Mouse (Mus musculus) layer of hippocampus, postnatal 14 days (tissue): ENCODE data around the gene Spata5. TPM values are rescaled to one million over a fixed set of nuclear protein-coding genes. Genes with fewer than 3 reads are reported as not detected.
"Not testable (repeated sequence)": the region's sequence is repeated elsewhere in the genome, so short reads cannot be mapped to it uniquely, and the experiment has no call there.

ENCODE experiments used
- DNase-seq, 2 experiments: peaks; one replicate each; pipeline ENCODE4 v3.0.0; 2021 to 2022; ENCODE audit warnings: low spot score in 2 of 2, mixed read lengths in 1 of 2
- total RNA-seq, 2 experiments: library from RNA; stranded (reverse); gene quantifications; 2 replicates each; pipeline ENCODE4 v1.2.3; 2021

Spata5 gene
- total RNA-seq, 2 experiments from 2014 or later: 21.0 to 21.4 TPM

DNA sequence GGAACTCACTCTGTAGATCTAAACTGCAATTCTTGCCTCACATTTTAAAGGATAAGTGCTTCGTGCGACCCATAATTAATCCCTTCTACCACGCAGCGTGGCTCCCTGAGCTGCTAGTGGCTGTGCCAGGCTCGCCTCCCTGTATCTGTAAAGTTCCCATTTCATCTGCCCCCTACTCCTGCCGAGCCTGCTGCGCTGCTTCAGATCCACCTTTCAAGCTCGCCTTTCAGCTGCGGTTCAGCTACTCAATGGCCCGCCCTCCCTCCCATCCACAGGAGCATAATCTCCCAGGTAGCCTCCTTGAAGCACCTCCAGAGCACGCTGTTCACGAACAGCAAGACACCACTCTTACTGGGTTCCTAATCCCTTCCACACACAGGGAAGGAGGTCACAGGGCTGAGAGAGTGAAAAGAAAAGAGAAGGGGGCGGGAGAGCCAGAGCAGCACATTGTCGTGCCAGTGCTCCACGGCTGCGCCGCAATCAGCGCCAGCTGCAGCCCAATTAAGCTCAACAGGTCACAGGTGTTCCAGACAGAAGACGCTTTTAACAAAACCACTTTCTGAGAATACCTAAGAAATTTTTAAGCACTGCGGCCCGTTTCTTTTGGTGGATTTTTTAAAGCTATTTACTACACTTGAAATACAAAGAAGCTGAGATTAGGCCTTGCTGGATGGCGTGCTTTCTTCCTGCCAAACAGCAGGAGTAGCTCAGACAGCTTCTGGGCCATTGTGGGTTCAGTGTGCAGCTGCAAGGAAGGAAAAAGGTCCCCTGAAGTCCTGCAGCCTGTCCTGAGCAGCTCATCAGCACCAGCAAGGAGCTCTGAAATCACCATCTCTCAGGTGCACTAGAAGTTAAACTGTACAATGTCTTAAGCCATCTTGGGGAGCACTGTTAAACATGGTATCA, 150.2 kb downstream of the Spata5 start:
- DNase-seq: no peak

DNA sequence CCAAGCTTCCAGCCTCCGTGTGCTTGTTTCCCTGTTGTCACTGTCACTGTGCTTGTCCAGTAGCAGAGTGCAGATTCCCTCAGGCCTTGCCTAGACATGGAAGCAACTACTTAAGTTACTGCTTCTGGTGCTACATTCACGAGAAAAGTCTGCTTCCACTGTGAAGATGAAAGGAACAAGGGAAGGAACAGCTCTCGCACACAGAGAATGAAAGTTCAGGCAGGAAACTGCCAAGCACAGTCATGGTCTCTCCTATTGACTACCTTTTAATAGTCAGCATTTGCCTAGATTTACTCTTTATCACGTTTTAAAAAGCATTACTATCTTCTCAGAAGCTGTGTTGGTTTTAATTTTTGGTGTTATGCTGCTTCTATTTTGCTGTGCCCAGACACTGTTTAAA, 151.9 kb downstream of the Spata5 start:
- no peak for DNase-seq

DNA sequence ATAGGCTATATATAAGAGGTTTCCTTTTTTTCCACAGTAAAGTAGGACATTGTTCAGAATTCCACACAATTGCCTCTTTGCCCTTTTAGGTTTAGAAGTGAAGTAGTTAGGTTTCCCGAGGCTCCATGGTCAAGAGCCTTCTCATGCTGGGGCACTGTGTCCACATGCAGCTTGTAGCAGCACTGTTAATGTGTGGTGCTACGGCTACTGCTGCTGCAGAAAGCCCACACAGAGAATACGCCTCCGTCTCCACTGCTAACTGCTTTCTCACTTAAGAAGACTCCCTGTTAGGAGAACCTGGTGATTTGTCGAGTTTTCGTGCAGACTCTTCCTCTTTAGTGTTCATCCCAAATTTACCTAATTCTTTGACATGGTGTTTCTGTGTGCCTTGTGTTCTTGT, 152.4 kb downstream of the Spata5 start:
- DNase-seq: no peak

DNA sequence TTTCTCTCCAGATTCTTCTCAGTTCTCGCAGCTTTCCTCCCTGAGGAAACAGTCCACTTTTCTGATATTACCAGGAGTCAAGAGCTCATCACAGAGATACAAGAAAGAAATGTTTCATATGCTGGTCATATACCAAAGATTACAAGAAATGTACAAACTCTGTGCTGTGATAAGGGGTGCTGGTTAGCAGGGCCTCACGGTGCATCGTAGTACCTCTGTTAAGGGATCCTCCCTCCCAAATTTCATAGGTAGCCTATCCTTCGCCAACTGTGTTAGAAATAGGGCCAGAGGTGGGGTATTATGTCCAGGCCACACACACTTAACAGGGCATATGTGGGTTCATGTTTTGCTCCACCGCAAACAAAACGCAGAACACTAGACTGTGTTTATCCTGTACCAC, 157.1 kb downstream of the Spata5 start:
- DNase-seq: no peak

DNA sequence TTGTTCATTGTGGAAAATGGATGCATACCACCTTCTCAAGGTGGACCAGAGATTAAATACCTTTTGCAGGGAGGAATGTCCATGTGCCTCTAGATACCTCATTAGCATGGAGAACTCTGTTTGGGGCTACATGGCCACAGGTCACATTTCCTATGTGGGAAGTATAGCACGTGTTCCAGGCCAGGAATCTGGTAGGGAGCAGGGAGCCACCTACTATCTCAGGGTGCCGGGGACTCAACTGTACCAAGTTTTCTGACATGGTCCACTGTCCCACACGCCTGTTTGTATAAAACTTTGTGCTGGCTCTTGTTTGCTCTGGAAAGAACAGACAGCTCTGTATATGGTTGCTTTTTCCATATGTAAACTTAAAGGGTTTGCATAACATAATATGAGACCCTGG, 158.0 kb downstream of the Spata5 start:
- DNase-seq: no peak

DNA sequence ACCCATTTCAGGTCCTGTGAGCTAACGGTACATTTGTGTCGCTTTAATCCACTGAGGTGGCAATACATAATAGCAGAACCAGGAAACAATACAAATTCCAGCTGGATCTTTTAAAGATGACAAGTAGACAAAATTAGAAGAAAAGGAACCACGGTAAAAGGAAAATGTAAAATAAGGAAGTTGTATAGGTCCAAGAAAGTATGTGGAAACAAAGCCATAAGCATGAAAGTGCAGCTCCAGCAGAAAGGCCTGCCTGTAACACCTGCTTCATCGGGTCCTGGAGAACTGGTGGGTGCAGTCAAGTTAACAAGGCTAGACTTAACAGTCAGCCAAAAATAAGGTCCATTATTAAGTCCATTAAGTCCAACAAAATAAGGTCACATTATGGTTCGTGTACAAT, 164.9 kb downstream of the Spata5 start:
- no peak for DNase-seq

DNA sequence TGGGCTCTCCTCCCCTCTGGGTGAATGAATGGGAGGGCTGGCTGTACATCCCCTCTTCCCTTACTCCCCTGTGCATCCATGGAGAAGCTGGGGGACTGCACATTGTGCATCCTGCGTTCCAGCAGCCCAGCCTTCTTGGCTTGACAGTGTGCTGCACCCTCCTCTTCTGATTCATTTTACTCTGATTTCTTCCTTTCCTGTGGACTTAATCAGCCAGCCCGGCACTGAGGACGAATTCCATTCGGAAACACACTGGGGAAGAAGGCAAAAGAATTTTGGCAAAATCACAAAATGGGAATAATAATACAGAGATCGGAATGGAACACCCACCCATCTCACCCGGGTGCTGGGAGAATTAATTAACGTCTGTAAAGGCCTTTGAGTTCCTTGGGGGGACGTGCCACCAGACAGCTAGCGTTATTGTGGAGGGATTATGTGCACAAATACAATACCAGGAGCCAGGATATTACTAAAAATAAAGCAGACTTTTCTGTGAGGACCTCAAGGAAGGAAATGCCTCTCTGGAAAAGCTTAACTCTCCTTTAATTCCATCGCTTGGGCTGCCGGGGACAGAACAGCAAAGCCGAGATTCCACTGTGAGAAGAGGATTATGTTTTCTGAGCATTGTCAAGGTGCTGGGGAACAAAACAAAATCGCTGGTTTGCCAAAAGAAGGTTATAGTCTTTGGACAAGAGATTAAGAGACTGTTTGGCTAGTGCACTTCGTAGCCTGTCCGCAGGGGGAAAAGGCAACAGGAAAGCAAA, 166.5 kb downstream of the Spata5 start:
- DNase-seq: peak in 1 of 2 experiments; percentile 26

DNA sequence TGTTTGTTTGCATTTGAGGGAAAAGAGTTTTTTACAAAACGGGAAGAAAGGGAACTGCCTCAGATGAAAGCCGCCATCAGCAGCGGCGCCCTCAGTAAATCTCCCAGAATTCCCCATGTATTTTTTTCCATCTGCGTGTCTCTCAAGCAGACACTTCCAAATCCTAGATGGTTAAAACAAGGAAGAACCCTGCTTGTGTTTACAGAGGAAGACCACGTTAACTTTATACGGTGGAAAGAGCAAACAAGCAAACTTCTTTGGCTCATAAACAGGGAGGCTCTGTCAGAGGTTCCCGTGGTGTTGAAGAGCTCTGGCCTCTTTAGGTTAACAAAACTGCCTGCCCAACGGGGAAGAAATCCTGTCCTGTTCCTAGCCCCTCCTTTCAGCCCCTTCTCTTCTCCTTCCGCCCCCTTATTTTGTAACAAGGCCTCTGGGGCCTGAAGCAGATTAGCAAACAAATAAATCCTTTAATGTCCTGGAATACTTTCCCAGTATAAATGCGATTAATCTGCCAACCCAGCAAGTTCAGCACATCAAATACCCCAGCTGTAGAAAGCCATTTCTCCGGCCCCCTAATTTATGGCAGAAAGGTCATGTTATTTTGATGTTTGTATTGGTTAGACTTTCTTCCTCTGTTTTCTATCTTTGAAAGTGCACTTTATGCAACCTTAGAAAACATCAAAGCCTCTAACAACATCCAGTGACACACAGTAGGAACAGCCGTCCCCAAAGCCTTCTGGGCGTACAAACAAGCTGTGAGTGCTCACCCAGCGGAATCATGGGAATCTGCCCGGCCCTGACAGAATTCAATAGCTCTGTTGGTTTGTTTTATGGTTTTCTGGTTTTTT, 167.3 kb downstream of the Spata5 start:
- DNase-seq: no peak

DNA sequence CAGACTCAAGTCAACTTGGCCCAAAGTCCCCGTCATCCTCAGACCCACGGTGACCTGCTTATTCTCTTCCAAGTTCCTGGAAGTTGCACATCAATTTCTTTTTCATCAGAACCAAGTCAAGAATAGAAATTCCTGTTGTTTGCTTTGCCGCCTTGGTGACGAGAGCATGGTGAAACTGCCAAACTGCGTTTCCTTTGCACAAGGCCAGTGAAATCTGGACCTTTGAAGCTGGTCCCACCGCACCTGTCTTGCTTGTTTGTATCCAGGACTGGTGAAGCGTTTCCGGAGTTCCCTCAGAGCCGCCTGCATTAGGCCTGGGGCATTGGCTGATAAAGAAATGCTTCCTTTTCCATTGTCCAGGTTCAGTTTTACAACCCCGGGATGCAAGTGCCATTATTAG, 176.0 kb downstream of the Spata5 start:
- DNase-seq: no peak

DNA sequence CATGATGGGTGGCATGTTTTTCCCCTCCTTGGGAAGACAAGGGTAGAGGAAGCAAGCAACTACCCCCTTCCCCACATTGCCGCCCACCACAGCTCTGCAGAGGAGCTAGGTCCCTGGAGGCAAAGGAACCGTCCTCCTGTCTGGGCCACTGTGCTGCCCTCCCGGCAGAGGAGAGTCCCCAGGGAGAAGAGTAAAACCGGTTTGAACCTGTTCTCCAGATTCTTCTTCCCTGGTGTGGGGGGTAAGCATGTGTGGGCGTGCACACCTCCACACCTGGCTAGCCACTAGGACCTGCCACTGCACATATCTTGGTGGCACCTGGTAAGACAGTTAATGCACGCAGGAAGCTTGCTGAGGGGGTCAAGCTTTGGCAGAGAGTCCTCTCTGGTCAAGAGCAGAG, 176.8 kb downstream of the Spata5 start:
- no peak for DNase-seq

DNA sequence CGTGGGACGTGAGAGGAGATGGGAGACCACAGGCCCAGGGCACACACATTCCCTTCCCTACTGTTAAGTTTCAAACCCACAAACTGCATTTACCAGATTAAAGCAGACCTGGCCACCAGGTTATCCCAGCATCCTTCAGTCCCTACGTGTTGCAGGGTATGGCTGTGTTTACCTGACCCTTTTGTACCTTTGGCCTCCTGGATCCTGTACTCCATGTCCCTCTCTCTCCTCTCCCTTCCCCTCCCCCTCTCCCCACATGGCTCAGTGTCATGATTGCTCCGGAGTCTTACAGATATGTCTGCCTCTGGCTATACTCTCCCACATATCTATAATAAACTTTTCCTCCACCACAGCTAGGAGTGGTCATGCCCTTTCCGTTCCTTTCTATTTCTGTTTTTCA, 177.5 kb downstream of the Spata5 start:
- no peak for DNase-seq

DNA sequence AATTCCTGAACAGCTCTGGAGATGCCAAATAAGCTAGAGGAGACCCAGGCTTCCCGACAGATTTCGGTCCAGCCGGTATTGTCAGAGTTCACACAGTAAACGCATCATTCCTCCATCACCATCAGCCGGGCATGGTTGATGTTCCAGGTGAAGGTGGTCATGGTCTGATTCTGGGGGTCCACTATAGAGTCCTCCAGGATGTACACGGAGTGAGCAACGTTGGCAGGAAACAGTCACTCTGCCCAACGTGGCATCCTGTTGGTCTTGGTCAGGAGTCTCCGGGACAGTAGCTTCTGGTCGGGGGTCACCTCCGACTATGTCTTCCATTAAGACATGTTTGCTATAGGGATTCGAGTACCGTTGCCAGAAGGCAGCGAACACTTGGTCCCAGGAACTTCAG, 179.9 kb downstream of the Spata5 start:
- not testable (repeated sequence) for DNase-seq

DNA sequence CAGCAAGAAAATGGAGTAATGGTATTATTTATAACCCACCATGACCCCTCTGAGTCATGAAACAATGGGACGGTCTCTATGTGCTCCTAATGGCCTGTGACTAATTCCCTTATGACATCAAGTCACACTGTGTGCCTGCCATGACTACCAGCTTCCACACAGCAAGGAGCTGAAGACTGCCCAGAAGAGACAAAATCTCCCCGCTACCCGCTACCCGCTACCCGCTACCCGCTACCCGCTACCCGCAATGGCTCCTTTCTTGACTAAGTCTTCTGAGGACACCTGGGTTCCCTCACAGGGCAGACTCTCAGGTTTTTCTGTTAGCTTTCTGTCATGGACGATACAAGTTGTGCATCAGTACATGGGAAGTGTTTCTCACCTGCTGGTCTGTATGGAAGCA, 182.7 kb downstream of the Spata5 start:
- DNase-seq: no peak

DNA sequence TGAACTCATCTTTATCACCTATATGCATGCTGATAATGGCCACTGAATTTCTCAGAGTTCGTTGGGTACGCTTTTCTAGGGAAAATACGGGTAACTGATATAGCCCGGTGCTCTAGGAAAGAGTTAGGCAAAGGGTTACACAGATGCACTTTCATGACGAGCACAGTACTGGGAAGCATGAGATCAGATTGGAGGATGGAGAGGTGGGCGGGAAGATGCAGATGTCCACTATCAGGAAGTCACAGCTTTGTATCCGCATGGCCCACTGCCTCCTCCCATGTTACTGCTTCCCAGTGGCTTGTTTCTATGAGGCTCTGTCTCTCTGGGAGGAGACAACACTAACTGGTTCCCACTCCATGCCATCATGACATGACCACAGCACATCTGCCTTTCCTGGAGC, 183.2 kb downstream of the Spata5 start:
- no peak for DNase-seq

DNA sequence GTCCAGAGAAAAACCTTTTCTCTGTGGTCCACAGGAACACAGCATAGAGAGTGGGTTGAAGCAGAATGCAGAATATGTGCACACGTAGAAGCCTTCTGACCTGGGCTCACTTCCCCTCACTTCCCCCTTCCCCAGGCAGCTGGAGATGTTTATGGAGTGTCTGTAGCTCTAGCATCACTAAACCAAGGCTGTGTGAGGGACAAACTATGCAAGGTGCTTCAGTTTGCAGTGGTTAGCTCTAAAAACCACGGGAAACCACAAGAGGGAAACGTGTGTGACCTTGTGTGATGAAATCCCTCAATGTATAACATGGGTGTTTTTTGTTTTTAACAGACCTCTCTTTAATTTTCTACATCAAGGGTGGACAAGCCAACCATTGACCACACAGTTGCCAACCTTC, 183.8 kb downstream of the Spata5 start:
- DNase-seq: no peak

DNA sequence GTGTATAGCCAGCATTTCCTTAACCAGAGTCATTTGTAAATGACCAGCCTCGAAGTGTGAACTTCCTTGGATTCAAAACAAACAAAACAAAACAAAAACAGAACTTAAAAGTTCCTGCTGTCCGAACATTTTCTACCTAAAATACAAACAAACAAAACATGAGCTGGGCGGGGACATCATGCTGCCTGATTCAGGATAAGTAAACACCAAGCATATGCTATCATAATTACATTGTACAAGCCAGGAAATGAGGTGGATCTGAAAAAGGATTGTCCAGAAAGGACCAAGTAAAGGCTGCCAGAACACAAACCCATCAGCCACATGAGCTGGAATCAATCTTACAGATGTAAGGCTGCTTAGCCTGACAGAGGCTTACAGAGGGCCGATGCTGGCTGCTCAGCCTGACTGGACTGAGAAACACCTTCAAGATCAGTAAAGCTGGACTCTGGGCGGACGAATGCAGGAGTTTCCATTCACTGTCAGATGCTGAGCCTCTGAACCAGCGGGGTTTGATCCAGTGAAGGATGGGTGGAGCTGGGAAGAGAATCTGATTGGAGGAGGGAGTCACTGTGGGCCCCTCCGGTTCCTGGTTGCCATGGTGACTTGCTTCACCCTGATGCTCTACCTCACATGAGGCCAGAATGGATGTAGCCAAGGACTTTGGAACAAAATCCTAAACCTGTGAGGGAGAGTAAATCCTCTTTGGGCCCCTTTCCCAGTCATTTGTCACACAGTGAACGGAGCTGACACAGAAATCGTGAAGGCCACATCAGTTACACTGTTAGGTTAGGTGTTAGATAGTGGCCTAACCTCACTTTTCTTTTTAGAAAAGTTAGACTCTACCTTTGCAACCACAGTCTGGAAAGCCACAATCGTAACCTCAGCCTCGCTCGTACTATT, 185.5 kb downstream of the Spata5 start:
- peak; percentile 39 to 47 for DNase-seq

DNA sequence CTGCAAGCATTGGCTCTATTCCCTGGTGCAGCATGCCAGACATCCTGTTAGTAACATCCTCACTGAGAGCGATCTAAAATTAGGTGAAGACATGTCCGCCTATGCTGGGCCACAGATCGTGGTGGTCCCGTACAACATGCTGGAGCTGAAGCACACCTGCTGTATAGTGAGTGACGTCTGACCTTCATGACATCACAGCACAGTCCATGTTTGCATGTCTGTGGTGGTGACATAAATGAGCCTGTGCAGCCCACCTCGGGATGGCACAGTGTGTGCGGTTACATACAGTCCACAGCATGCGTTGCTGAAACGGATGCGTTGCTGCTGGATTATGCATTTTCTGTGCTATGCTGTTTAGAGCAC, 186.2 kb downstream of the Spata5 start:
- DNase-seq: peak in 1 of 2 experiments; percentile 58

DNA sequence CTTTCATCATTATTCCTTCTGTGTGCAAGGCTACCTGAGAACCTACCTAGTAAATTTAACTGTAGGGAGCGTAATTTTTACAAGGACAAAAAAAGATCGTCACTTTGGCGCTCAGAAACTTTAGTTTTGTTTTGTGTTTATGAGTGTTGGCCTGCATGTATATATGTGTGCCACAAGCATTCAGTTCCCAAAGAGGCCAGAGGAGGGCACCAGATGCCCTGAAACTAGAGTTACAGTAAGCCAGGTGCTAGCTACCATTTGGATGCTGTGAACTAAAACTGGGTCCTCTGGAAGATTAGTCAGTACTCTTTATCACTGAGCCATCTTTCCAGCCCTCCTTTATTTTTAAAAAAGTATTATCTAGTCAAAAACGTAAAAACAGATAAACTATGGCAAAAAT, 189.2 kb downstream of the Spata5 start:
- DNase-seq: no peak

DNA sequence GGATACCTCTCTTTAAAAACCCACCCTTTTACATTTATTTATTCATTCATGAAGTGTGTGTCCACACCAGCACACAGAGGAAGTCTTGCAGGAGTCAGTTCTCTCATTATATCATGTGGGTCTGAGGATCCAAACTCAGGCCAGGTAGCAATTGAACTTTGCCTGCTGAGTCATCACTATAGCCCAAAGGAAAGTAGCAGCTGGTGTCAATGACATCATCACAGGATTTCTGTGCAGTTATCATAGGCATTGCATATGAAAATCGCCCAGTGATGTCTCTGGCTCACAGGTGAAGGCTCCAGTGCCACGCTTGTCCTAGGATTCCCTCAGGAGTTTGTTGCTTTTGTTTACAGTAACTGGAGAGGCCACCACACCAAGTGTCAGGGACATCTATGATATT, 191.0 kb downstream of the Spata5 start:
- no peak for DNase-seq

DNA sequence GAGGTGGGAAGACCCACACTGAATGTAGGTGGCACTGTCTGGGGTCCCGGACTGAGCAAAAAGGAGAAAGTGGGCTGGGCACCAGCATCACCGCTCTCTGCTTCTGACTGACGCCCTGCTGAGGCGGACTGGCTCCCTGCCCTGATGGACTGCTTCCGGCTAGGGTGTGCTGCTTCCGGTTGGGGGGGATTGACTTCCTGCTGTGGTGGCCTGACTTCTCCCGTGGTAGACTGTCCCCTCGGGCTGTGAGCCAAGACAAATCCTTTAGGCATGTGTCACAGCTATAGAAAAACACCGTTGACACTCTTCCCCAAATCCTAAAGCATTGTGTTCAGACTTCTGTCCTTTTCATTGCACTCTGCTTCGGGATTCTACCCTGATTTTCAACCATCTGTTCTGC, 194.0 kb downstream of the Spata5 start:
- DNase-seq: peak in 1 of 2 experiments; percentile 6
